Mouse (Mus musculus) liver, postnatal 0 days (tissue): ENCODE data around the gene Uhrf1.

Source experiments
- CTCF ChIP-seq: sonication (generic); IDR thresholded peaks from 2 replicates; pipeline ENCODE4 v1.5.1; 2016; ENCODE audit warnings: antibody characterized with exemption, low read depth
- EP300 ChIP-seq: IDR thresholded peaks from 2 replicates; pipeline ENCODE4 v1.6.1; 2016; ENCODE audit warnings: antibody characterized with exemption, low read depth, mild to moderate bottlenecking

- TF ChIP-seq CTCF (no peak), EP300 (no peak)
Observed at GRCm38 (mm10) chr17:56290388-56291170, 12.5 kb upstream of the Uhrf1 start.
